In genomic region chr11:102624888-102625407, GRCm38 (mm10) we compare ENCODE assay signal across 9 mouse cellular contexts. TPM values are rescaled to one million over a fixed set of nuclear protein-coding genes. Genes with fewer than 3 reads are reported as not detected.
DNase-seq lines count a peak whose midpoint lies in the region; ATAC-seq and TF ChIP-seq lines count a peak whose summit lies in the region.
"Had no signal": no experiment of that assay in that cellular context is flagged by ENCODE, and none has a peak within 500 bp of the region (broad histone marks: within the 10 kb centered on the region; RNA-seq: fewer than 3 reads in every experiment).

No protein-coding gene starts in this region.

- no peaks in the 10 kb centered on the region for H3K27me3 ChIP-seq in heart, embryonic 13.5 days (replicated peaks)
- no peaks in the 10 kb centered on the region for H3K27me3 ChIP-seq in hindbrain, embryonic 11.5 days (ENCODE audit: control insufficient read depth, insufficient read depth, low read length)
- no peaks in the 10 kb centered on the region for H3K27me3 ChIP-seq in midbrain, embryonic 16.5 days (ENCODE audit: control insufficient read depth, insufficient read depth, low read depth, low read length)

- ATAC-seq in heart, embryonic 13.5 days (ENCODE audit: extremely low read depth, insufficient number of reproducible peaks, low FRiP score, low TSS enrichment): peak; percentile 10; the same call in 1 of the 2 replicates
- ATAC-seq in hindbrain, embryonic 11.5 days (ENCODE audit: low FRiP score): peak; percentile 60
- peak; percentile 80 for ATAC-seq in midbrain, embryonic 16.5 days

- H3K9me3 ChIP-seq in heart, embryonic 13.5 days: no peaks in the 10 kb centered on the region
- no peaks in the 10 kb centered on the region for H3K9me3 ChIP-seq in hindbrain, embryonic 11.5 days (ENCODE audit: control insufficient read depth, low read length)
- H3K9me3 ChIP-seq in midbrain, embryonic 16.5 days (replicated peaks; ENCODE audit: control insufficient read depth, low read length, poor library complexity, severe bottlenecking): no peaks in the 10 kb centered on the region

- TF ChIP-seq POLR2A in brain, embryonic 14.5 days (IDR thresholded peaks at IDR 0.05; ENCODE audit: borderline replicate concordance, extremely low read depth, insufficient read depth, insufficient read length, poor library complexity, severe bottlenecking): no peak

- TF ChIP-seq CTCF in brain, embryonic 14.5 days (IDR thresholded peaks at IDR 0.05; ENCODE audit: borderline replicate concordance, extremely low read depth, insufficient read depth, insufficient read length): no peak
- TF ChIP-seq CTCF in gastrocnemius, adult 2 months (IDR thresholded peaks at IDR 0.05): no peak

- H3K27ac ChIP-seq in heart, embryonic 13.5 days (replicated peaks): peak overlapping the region; percentile 96
- H3K27ac ChIP-seq in hindbrain, embryonic 11.5 days (ENCODE audit: low read depth, low read length): peak overlapping the region; percentile 72
- peak overlapping the region; percentile 28; the same call in 1 of the 2 replicates for H3K27ac ChIP-seq in midbrain, embryonic 16.5 days (ENCODE audit: low read length)
- no peak overlapping the region for H3K27ac ChIP-seq in gastrocnemius, adult 2 months

- H3K9ac ChIP-seq in heart, embryonic 13.5 days: peak overlapping the region; percentile 72
- H3K9ac ChIP-seq in hindbrain, embryonic 11.5 days (ENCODE audit: low read depth, low read length): 0 out of 2 replicates have a peak overlapping the region, but pooled peaks have one; percentile 15
- H3K9ac ChIP-seq in midbrain, embryonic 16.5 days (ENCODE audit: low read depth, low read length): peak overlapping the region; percentile 61; the same call in 1 of the 2 replicates

- no peaks in the 10 kb centered on the region for H3K36me3 ChIP-seq in heart, embryonic 13.5 days
- H3K36me3 ChIP-seq in hindbrain, embryonic 11.5 days (ENCODE audit: control insufficient read depth, insufficient read depth, low read length): no peaks in the 10 kb centered on the region
- H3K36me3 ChIP-seq in midbrain, embryonic 16.5 days (ENCODE audit: control insufficient read depth, insufficient read depth, low read length): no peaks in the 10 kb centered on the region

- DNase-seq in heart, adult 8-10 months (ENCODE audit: low spot score): no peak
- peak; percentile 85 for DNase-seq in brain, embryonic 14.5 days (ENCODE audit: low read depth)
- DNase-seq in hindbrain, embryonic 11.5 days (ENCODE audit: low spot score): peak; percentile 58
- no peak for DNase-seq in gastrocnemius, adult 2 months
- no peak for DNase-seq in left cerebral cortex, adult 9 months (ENCODE audit: low spot score in 2 of 2)
- no peak for DNase-seq in ovary, postnatal 14 days (ENCODE audit: low spot score)
- DNase-seq: cerebellum, adult 11 months had no signal

- H3K4me1 ChIP-seq in heart, embryonic 13.5 days: peaks cover 36% of the 10 kb centered on the region
- H3K4me1 ChIP-seq in hindbrain, embryonic 11.5 days (replicated peaks; ENCODE audit: control insufficient read depth, insufficient read depth, low read length): peaks cover 17% of the 10 kb centered on the region
- H3K4me1 ChIP-seq in midbrain, embryonic 16.5 days (ENCODE audit: control insufficient read depth, insufficient read depth, low read length): peaks cover 10% of the 10 kb centered on the region

- no peak overlapping the region; the same call in 1 of the 2 replicates for H3K4me3 ChIP-seq in heart, embryonic 13.5 days
- no peak overlapping the region for H3K4me3 ChIP-seq in hindbrain, embryonic 11.5 days (ENCODE audit: low read depth, low read length)
- H3K4me3 ChIP-seq in midbrain, embryonic 16.5 days (ENCODE audit: low read depth, low read length): no peak overlapping the region
- H3K4me3 ChIP-seq in gastrocnemius, adult 2 months: no peak overlapping the region

- H3K4me2 ChIP-seq in heart, embryonic 13.5 days: peak overlapping the region; percentile 64
- H3K4me2 ChIP-seq in hindbrain, embryonic 11.5 days (replicated peaks; ENCODE audit: low read depth, low read length): peak overlapping the region; percentile 17
- H3K4me2 ChIP-seq in midbrain, embryonic 16.5 days (ENCODE audit: low read length): peak overlapping the region; percentile 45

- 33% methylated on average over 14 of the region's 14 CpGs for WGBS in heart, embryonic 13.5 days
- 30% methylated on average over 14 of the region's 14 CpGs for WGBS in hindbrain, embryonic 11.5 days
- 15% methylated on average over 14 of the region's 14 CpGs for WGBS in midbrain, embryonic 16.5 days

- intact Hi-C loops in gastrocnemius, adult 2 months (cut with DNase I): no loop called here

RNA-seq across cellular contexts. Expression of gene Fzd2, which starts 20.8 kb away (rescaled TPM):
- 19.1 and 22.0 TPM in 2 replicates for polyA plus RNA-seq in heart, embryonic 13.5 days (2015; fragmentation: Nextera tagmentation; extraction: Ambion mirVana)
- 1 to 10 TPM; 1.5 to 2.5 (median 2.2) TPM for total RNA-seq in heart, adult 8-10 months (2022)
- 35.6 and 59.4 TPM in 2 replicates for polyA plus RNA-seq in brain, embryonic 14.5 days (2012; rRNA removed)
- polyA plus RNA-seq in hindbrain, embryonic 11.5 days (2014; fragmentation: Nextera tagmentation; extraction: Ambion mirVana): 29.5 and 31.7 TPM in 2 replicates
- 3.9 and 4.4 TPM in 2 replicates for polyA plus RNA-seq in midbrain, embryonic 16.5 days (2015; fragmentation: Nextera tagmentation; extraction: Ambion mirVana)
- 1 to 10 TPM; 1.2 to 2.1 TPM for total RNA-seq in gastrocnemius, adult 2 months (2021)

RNA-seq across cellular contexts. Expression of gene Meioc, which starts 38.6 kb away (rescaled TPM):
- 1.2 and 1.5 TPM in 2 replicates for polyA plus RNA-seq in heart, embryonic 13.5 days (2015; fragmentation: Nextera tagmentation; extraction: Ambion mirVana)
- total RNA-seq in heart, adult 8-10 months (2022): not detected
- polyA plus RNA-seq in brain, embryonic 14.5 days (2012; rRNA removed): 0.03 and 0.11 TPM in 2 replicates
- 0.88 and 0.91 TPM in 2 replicates for polyA plus RNA-seq in hindbrain, embryonic 11.5 days (2014; fragmentation: Nextera tagmentation; extraction: Ambion mirVana)
- polyA plus RNA-seq in midbrain, embryonic 16.5 days (2015; fragmentation: Nextera tagmentation; extraction: Ambion mirVana): 0.15 and 0.16 TPM in 2 replicates
- not detected for total RNA-seq in gastrocnemius, adult 2 months (2021)

RNA-seq across cellular contexts. Expression of gene Gm11627, which starts 45.7 kb away (rescaled TPM):
- 10.5 and 13.8 TPM in 2 replicates for polyA plus RNA-seq in heart, embryonic 13.5 days (2015; fragmentation: Nextera tagmentation; extraction: Ambion mirVana)
- total RNA-seq in heart, adult 8-10 months (2022): under 1 TPM in 3 of 4 experiments, not detected in 1; 0.34 to 0.65 (median 0.60) TPM
- polyA plus RNA-seq in brain, embryonic 14.5 days (2012; rRNA removed): 3.6 and 4.6 TPM in 2 replicates
- 5.6 and 7.3 TPM in 2 replicates for polyA plus RNA-seq in hindbrain, embryonic 11.5 days (2014; fragmentation: Nextera tagmentation; extraction: Ambion mirVana)
- polyA plus RNA-seq in midbrain, embryonic 16.5 days (2015; fragmentation: Nextera tagmentation; extraction: Ambion mirVana): 1.6 and 2.4 TPM in 2 replicates
- total RNA-seq in gastrocnemius, adult 2 months (2021): not detected

Comparison
In these comparisons a context has a peak if more than half of its experiments do, and no peak if none do; other contexts are left out.
1. ATAC-seq: peak in every context shown above with its lines; median percentile 80 in midbrain, embryonic 16.5 days; 60 in hindbrain, embryonic 11.5 days; 10 in heart, embryonic 13.5 days.
2. H3K9ac ChIP-seq: peak in every context shown above with its lines; median percentile 72 in heart, embryonic 13.5 days; 61 in midbrain, embryonic 16.5 days; 15 in hindbrain, embryonic 11.5 days.
3. DNase-seq: peak in brain, embryonic 14.5 days (single experiment) and hindbrain, embryonic 11.5 days (single experiment); none in heart, adult 8-10 months (single experiment), gastrocnemius, adult 2 months (single experiment), left cerebral cortex, adult 9 months (0 of 2) and ovary, postnatal 14 days (single experiment).
4. Peak in every context shown above with its lines, with median percentiles within 50 percentile points of each other: H3K4me2 ChIP-seq.